Mouse (Mus musculus) adrenal gland (tissue): Measurements from ENCODE around the gene Ddx56.
"Not testable (repeated sequence)": the region's sequence is repeated elsewhere in the genome, so short reads cannot be mapped to it uniquely, and the experiment has no call there.

Experiments
- intact Hi-C: fragments of 180-260 bp; cut with DNase I; formaldehyde crosslinking; loops from one replicate; pipeline ENCODE4 v1.15.1; 2025

Ddx56 gene

GRCm38 (mm10) chr11:6273607-6274006 is 6.0 kb upstream of the Ddx56 start:
- intact Hi-C loops: no loop called here

GRCm38 (mm10) chr11:6266621-6267020 is 951 bp downstream of the Ddx56 start:
- intact Hi-C loops: loop anchor here (5.0 kb wide), 1 partner anchor 69 kb away; no protein-coding TSS in a partner anchor

- intact Hi-C loops: loop anchor here (2.0 kb wide), 1 partner anchor 269 kb away; no protein-coding TSS in a partner anchor
Measured at GRCm38 (mm10) chr11:6261434-6262082, 6.0 kb downstream of the Ddx56 start.

DNA sequence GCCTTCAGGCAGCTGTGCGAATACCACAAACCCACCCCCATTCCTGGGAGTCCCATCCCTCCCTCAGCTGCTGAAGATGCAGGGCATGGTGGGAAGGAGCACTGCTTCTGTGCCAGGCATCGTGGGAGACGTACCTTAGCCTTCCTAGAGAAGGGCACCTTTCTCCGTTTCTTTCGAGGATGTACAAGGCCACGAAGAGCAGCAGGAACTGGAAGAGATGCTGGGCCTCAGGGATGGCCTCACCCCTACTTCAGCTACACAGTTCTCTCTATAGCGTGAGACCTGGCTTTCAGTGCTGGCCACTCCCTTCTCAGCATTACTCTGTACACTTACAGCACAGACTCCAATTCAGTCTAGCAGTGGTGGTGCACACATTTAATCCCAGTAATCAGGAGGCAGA is 8.2 kb downstream of the Ddx56 start:
- intact Hi-C loops: no loop called here

GRCm38 (mm10) chr11:6256490-6257072 is 11.0 kb downstream of the Ddx56 start:
- intact Hi-C loops: no loop called here

- intact Hi-C loops: not testable (repeated sequence)
Measured at GRCm38 (mm10) chr11:6254602-6255001, 13.0 kb downstream of the Ddx56 start.

GRCm38 (mm10) chr11:6252824-6253223 is 14.7 kb downstream of the Ddx56 start:
- intact Hi-C loops: no loop called here

- intact Hi-C loops: no loop called here
Measured at GRCm38 (mm10) chr11:6252248-6252647, 15.3 kb downstream of the Ddx56 start.

- intact Hi-C loops: no loop called here
Measured at GRCm38 (mm10) chr11:6244707-6245106, 22.9 kb downstream of the Ddx56 start.

DNA sequence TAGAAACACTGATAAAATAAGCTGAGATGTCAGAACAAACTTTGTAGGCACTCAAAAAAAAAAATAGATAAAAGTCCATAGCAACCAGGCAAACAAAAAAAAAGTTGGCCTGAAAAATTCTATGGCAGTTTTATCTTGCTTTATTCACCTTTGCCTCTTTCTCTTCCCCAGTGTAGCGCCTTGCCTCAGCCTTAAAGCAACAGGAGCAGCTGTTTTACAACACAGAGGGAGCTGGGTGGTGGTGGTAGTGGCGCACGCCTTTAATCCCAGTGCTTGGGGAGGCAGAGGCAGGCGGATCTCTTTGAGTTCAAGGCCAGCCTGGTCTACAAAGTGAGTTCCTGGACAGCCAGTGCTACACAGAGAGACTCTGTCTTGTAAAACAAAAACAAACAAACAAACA is 34.5 kb downstream of the Ddx56 start:
- intact Hi-C loops: no loop called here

GRCm38 (mm10) chr11:6230012-6230411 is 37.6 kb downstream of the Ddx56 start, which contains the start of gene Npc1l1:
Gene Npc1l1, minus strand, starts transcription at chr11:6230143.
- intact Hi-C loops: no loop called here

DNA sequence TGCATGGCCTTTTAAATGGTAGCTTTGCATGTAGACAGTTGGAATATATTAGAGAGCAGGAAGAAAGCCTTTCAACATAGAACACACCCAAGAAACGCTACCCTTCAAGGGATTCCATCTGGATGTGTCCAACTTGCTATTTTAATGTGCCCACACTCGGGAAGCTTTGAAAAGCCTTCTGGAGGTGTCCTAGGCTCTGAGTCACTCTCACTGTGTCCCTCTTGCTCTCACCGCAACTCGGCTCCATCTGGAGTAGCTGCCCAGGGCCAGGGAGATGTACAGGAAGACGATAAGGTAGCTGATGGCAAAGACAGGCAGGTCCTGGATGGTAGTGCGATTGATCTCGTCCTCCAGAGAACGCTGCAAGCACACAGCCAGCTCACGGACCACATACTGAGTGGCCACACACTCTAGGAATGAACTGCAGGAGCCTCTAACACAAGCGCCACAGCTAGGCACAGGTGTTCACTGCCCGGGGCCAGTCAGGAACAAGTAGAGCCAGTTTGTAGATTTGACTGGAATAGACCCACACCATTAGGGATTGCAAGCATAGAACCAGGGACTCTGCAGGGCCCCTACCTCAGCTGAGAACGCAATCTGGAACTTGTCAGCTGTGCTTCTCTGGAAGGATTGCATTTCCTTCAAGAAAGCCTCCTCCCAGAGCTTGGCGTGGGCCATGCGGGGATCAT is 42.9 kb downstream of the Ddx56 start:
- intact Hi-C loops: no loop called here

- intact Hi-C loops: no loop called here
Measured at GRCm38 (mm10) chr11:6222187-6222586, 45.4 kb downstream of the Ddx56 start.

GRCm38 (mm10) chr11:6219967-6220366 is 47.6 kb downstream of the Ddx56 start:
- intact Hi-C loops: no loop called here

DNA sequence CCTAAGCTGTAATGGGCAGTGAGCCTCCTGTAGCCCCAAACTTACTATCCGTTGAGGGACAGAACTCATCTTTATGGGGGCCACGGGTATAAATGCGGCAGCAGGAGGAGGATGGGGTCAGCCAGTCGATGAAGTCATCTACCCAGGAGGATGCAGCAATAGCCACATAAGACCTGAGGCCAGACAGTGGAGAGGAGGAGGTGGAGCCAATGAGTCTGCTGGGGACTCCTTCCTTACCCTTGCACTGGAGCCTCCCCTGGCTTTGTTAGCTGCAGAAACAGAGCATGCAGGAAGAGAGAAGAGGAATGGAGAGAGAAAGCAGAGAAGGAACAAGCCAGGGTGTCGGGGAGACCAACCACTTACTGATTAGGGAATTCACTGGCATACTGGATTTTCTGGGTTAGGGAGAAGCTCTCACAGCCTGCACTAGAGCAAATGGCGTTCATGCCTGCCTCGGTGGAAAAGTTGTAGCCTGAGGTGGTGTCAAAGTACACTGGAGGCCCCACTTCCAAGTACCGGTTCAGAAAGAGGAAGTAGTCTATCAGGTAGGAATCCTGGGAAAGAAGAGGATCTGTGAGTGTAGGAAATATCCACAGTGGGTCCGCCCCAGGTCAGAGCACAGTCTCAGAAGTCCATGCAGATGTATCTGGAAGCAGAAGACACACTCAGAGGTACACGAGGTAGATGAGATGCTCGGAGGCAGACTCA is 49.2 kb downstream of the Ddx56 start:
- intact Hi-C loops: no loop called here

DNA sequence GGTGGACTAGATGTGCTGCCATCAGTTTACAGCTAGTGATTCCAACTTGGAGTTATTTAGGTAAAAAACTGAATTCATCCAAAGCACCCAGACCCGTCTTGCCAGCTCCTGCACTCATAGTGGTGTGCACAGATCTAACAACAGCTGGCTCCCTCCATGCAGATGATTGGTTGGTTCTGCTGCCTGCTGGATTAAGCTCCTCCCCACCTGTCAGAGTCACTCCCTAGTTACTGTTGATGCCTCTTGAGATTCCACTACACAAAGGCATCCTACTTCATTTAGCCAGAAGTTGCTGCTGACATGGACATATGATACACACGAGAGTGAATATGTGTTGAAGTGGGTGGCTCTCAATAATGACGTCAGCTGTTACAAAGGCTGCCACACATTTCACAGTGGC is 50.7 kb downstream of the Ddx56 start:
- intact Hi-C loops: no loop called here
